Mouse (Mus musculus) kidney, adult 11 months (tissue): ENCODE results near the gene Cyp26b1.

Experiments
- DNase-seq: peaks from one replicate; pipeline ENCODE4 v3.0.0; 2022

The Cyp26b1 gene

DNA sequence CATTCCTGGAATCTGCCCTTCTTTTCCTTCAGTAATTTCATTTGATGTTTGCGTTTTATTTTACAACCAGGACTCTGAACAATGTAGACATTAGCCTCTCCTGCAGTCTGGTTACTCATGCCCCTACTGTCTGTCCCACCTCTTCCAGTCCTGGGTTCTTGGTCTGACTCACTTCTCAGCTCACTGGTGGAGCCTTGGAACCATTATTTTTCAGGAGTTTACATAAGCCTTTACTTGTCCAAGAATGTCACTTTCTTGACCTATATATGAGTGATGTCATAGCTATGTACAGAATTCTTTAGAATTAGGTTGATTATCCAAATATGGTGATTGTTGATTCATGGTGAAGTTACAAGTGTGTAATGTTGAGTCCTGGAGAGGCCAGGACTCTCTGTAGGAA lies 32.5 kb downstream of the Cyp26b1 start:
- no peak for DNase-seq

DNA sequence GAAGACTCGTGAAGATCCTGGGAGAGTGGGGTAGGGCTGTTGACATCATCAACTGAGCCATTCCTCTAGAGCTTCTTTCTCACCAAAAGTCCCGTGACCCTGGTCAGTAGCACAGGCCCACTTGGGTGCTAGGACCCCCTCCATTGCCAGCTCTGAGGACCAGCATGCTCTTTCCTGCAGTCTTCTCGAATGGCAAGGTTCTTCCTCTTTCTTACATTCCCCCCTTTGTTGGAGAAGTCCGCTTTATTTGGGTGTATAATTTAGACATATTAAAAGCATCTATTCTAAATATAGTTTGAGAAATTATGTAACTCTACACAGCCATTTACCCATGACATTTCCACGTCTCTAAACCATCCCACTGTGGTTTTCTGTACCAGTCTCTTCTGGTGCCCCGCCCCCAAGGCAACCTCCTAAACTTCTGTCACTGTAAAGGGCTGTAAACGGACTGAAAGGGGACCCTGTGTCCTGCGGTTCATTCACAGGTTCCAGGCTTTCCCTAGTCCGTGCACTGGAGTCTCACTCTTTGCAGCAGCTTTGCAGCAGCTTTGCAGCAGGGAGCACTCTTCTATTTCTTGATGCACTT lies 43.8 kb downstream of the Cyp26b1 start:
- DNase-seq: no peak

DNA sequence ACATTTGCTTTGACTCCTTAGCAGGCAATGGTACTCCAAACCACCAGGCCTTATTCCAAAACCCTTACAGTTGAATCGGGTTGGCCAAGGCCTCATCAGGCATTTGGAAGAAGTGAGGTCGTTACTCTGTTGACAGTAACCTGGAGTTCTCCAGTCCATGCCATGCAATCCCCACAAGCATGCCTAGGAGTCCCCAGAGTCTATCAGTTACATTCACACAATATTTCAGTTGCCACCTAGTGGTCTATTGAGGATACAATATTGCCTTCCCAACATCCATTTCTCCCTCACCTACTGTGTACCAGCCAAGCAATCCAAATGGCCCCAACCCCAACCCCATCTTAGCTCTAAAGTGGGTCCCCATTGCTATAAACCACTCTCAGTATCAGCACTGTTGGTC lies 48.3 kb downstream of the Cyp26b1 start:
- no peak for DNase-seq

DNA sequence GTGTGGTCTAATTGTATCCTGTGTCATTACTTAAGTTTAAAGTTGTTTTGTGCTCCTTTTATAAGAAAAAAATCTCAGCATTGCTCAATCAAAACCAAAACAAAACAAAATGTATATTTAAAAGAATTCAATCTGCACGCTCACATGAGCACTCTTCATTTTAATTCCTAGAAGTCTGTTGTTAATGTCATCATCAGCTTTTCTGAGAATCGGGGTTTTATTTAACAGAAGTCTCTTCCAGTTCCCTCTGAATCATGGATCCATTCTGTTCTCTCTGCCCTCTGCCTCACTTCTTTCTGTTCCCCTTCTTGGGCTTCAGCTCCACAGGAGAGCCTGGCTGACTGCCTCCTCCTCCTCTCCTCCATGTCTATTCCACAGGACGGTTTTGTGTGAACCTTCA lies 49.3 kb downstream of the Cyp26b1 start:
- no peak for DNase-seq

DNA sequence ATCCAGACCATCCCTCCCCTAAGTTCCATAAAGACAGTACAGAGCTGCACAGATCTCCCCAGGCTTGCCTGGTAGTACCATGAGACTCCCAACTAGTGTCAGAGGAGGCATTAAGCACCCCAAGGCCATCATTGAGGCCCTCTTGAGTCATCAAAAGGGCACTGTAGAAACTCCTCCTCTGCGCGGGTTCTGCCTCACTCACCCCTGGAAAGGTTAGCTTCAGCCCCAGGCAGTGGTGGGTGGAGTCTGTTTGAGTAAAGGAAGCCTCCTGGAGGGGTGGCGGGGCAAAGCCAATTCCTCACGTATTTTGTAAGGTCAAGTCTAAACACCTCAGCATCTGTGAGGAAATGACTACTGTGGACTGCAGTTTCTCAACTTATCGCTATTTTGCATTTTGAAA lies 50.2 kb downstream of the Cyp26b1 start:
- DNase-seq: no peak

DNA sequence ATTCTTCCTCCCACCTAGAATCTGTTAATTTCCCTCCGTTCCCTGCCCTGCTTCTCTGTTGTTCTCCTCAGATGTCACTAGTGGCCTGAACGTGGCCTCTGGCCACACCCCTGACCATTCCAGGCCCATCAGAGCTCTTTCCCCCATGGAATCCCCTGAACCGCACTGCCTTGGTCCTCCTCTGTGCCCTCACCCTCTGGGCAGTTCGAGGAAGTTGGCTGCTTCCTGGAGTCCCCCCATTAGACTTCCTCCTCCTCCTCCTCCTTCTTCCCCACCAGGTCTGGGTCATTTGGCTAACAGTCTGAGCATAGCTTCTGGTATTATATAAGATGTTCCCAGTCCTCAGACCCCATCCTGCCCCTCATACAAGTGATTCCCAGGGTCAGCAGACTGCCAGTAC lies 53.8 kb downstream of the Cyp26b1 start:
- DNase-seq: no peak

DNA sequence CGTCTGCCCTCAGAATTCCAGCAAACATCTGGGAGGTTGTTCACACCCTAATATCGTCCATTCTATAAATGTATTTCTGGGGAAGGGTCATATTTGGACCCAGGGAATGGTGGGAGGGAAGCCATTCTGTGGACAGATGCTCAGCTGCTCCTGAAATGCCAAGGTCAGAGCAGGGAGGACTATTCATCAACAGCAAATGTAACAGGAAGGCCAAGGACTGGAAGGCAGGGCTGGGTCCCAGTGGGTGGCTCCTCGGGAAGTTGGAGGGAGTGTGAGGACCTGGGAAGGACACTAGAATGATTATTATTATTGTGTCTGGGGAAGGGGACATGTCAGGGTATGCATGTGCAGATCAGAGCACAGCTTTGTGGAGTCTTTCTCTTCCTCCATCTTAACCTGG lies 55.0 kb downstream of the Cyp26b1 start:
- no peak for DNase-seq

DNA sequence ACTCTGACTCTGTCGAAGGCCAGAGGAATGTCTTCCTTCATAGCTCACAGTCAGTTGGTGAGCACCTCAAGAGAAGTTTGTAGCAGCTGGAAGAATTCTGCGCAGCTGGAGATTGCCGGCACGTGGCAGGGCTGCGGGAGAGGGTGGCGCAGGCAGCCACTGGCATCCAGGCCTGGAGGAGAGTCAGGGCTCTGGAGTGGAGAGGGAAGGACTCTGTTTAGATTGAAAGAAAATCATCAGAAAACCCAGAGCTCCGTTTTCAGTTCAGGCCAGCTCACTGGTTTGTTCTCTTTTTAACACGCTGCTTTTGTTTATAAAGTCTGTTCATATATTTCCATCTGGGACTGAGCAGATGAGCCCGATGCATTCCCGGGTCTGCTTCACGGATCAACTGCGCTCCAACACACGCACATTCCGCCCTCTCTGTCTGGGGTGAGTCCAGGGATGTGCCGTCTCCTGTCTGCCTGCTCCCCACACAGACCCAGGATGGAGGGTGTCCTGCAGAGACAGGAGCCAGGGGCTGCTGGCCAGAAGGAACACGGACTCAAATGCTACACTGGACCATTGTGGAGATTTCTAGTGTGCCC lies 56.0 kb downstream of the Cyp26b1 start:
- DNase-seq: no peak

DNA sequence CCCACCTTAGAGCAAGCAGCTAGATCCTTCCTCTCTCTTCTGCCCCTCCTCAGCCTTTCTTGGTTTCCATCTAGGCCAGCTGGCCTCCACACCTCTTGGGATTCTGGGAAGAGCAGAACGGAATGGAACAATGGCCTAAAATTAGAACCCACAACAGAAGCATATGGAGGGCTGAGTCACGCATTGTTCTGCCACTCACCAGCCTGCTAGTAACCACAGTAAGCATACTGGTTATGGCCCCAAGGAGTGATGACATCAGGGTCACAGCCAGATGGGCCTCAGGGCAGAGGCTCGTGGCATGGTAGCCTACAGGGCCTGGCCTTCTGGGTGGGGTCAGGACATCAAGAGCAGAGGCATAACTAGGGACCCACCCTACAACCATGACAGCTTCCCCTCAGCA lies 58.8 kb downstream of the Cyp26b1 start:
- no peak for DNase-seq

DNA sequence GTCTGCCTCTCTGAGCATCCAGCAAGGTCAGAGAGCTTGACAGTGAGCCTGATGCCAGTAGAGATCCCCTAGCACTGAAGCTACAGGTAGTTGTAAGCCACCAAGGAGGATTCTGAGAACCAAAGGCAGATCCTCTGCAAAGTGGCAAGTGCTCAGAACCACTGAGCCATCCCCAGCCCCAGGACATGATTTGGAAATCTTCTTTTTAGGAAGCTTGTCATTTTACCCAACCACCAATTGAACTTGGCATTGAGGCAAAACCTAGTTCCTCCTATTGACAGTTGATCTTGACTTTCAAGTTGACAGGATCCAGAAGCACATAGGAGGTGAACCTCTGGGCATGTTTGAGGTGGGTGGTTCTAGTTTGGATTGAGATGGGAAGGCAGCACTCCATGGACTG lies 63.8 kb downstream of the Cyp26b1 start:
- no peak for DNase-seq

DNA sequence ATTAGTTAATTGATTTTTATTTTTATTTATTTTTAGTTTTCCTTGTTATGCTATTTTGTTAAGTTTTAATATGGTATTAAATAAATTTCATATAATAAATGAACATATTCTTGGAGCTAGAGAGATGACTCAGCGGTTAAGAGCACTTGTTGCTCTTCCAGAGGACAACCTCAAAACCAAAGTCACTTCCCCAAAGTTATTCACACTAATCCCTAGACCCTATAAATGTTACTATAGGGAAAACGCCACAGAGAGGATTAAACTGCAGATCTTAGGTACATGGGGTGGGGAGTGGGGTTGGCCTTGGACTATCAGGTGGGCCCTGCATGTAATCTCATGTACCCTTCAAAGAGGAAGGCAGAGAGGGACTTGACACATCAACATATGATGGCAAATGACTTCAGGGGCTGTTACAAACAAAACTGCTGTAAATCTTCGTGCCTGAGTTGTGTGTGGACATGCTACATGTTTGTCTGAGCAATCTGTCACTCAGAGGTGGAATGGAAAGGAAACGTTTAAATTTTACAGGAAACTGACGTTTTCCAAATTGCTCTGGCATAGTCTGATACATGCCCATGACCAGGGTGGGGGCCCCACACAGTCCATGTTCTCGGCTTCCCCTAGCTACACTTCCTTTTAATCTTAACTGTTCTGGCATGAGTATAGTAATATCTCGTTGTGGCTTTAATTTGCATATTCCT lies 68.7 kb downstream of the Cyp26b1 start:
- DNase-seq: no peak
